Mouse (Mus musculus): Measurements from ENCODE around the gene Iqschfp. TPM values are rescaled to one million over a fixed set of nuclear protein-coding genes. Genes with fewer than 3 reads are reported as not detected.

Gene Iqschfp
- polyA plus RNA-seq, 1 experiment from 2014 or later: 2.3 TPM

DNA sequence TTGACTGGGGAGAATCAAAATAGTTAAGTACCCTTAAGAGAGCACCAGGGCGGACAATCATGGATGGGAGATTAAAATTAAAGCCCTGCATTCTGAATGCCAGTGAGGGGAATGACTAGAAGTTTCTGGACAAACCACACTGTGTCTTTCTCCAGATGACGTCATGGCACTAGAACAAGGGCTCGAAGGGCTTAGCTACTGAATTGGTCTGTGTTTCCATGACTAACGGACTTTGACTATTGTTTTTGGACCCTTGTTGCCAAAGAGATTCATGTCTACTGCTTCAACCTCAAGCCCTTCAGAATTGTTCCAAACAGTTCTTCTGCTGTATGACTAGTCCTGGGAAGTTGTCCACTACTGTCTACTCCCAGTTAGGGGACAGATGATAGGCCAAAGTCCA lies 639.9 kb downstream of the Iqschfp start:
- H3K4me3 ChIP-seq: no peak overlapping the region
- H3K27ac ChIP-seq: no peak overlapping the region
- H3K27me3 ChIP-seq: no peaks in the 10 kb centered on the region
- H3K36me3 ChIP-seq (ENCODE audit: poor library complexity, severe bottlenecking): no peaks in the 10 kb centered on the region
- H3K4me2 ChIP-seq: no peak overlapping the region
- WGBS: 82% methylated on average over 4 of the region's 4 CpGs
- ATAC-seq: no peak
- no peak overlapping the region for H3K9ac ChIP-seq
- H3K4me1 ChIP-seq: no peaks in the 10 kb centered on the region
- H3K9me3 ChIP-seq (replicated peaks): no peaks in the 10 kb centered on the region; the same call in none of the 2 replicates

DNA sequence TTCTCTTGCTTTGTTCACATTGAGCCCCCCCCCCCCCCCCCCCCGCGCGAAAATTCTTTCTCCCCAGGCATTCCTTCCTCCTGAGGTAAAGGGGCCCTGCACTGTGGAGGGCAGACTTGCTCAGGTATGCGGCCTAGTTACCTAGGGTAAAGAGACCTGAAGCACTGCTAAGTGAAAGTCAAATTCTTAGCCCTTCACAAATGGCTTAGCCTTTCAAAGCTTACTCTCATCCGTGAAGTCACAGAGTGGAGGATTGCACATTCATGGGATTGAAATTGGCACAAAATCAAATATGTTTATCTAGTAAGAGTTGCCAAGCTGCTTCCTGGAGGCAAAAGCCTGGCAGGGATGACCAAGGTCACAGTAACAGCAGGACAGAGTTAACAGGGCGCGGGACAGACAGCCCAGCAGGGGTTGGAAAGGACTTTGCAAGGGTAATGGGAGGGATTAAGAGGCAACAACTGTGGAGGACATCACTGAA lies 642.6 kb downstream of the Iqschfp start:
- no peak overlapping the region for H3K9ac ChIP-seq
- no peak for ATAC-seq
- H3K36me3 ChIP-seq (ENCODE audit: poor library complexity, severe bottlenecking): no peaks in the 10 kb centered on the region
- no peak overlapping the region for H3K4me2 ChIP-seq
- H3K27ac ChIP-seq: no peak overlapping the region
- no peaks in the 10 kb centered on the region; the same call in none of the 2 replicates for H3K9me3 ChIP-seq (replicated peaks)
- no peaks in the 10 kb centered on the region for H3K4me1 ChIP-seq
- no peak overlapping the region for H3K4me3 ChIP-seq
- no peaks in the 10 kb centered on the region for H3K27me3 ChIP-seq
- 20% methylated on average over 5 of the region's 7 CpGs for WGBS

GRCm38 (mm10) chr3:68535160-68535728 lies 643.2 kb downstream of the Iqschfp start:
- no peak for ATAC-seq
- Histone ChIP-seq H3K36me3 (ENCODE audit: poor library complexity, severe bottlenecking) (no peaks in the 10 kb centered on the region), H3K27me3 (no peaks in the 10 kb centered on the region), H3K4me1 (no peaks in the 10 kb centered on the region), H3K9ac (no peak overlapping the region), H3K9me3 (replicated peaks) (no peaks in the 10 kb centered on the region; the same call in none of the 2 replicates), H3K4me2 (no peak overlapping the region), H3K4me3 (no peak overlapping the region), H3K27ac (no peak overlapping the region)
- 75% methylated on average over 7 of the region's 7 CpGs for WGBS

- no peak for ATAC-seq
- Histone ChIP-seq H3K27me3 (no peaks in the 10 kb centered on the region), H3K9me3 (replicated peaks) (no peaks in the 10 kb centered on the region; the same call in none of the 2 replicates), H3K36me3 (ENCODE audit: poor library complexity, severe bottlenecking) (no peaks in the 10 kb centered on the region), H3K9ac (no peak overlapping the region), H3K27ac (no peak overlapping the region), H3K4me3 (no peak overlapping the region), H3K4me1 (no peaks in the 10 kb centered on the region), H3K4me2 (no peak overlapping the region)
- WGBS: 47% methylated on average over 3 of the region's 3 CpGs
Observed at GRCm38 (mm10) chr3:68536071-68536470, 644.0 kb downstream of the Iqschfp start.

DNA sequence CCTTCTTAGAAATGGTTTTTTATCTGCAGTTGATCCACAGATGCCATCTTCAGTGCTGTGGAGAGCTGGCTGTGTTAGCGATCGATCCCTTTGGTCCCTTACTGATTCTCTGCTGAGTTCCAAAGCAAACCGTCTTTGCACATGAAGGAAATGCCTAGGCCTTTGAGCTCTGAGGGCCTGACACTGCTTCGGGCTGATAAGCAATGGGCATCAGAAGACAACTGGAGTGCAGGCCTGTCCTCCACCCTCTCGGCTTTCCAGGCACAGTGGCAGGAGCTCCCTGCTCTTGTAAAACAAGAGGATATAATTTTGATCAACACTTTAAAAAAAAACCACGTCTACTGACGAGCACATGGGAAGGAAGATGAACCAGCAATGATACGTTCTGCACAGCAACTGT lies 649.7 kb downstream of the Iqschfp start:
- Histone ChIP-seq H3K4me3 (no peak overlapping the region), H3K4me1 (peaks cover 27% of the 10 kb centered on the region), H3K9me3 (replicated peaks) (no peaks in the 10 kb centered on the region; the same call in 1 of the 2 replicates), H3K4me2 (no peak overlapping the region), H3K27me3 (no peaks in the 10 kb centered on the region; the same call in 1 of the 2 replicates), H3K27ac (no peak overlapping the region), H3K36me3 (ENCODE audit: poor library complexity, severe bottlenecking) (no peaks in the 10 kb centered on the region), H3K9ac (no peak overlapping the region)
- WGBS: 88% methylated on average over 8 of the region's 8 CpGs
- no peak for ATAC-seq

DNA sequence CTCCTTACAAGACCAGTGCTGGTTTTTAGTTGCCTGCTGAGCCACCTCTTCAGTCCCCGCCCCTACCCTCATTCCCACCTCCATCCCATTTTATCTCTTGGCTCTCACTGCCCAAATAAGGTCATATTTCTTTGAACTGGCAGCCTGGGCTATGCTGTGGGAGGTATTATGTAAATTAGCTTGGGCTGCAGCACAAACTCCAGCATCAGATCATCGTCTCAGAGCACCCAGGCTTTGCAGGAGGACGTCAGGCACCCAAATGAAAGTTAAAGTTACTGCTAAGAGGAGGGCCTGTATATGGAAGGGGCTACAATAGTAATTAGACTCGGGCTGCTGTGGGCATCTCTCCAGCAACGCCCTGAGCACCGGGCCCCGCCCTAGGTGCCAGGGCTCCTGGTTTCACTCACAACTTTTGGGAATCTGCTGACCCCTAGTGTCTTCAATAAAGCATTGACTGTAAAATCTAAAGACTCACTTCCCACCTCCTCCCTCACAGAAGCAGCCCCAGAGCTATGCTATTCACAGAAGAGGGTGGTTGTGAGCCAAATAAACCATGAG lies 651.0 kb downstream of the Iqschfp start:
- Histone ChIP-seq H3K27me3 (no peaks in the 10 kb centered on the region; the same call in 1 of the 2 replicates), H3K36me3 (ENCODE audit: poor library complexity, severe bottlenecking) (no peaks in the 10 kb centered on the region), H3K4me2 (peak overlapping the region; percentile 53), H3K9me3 (replicated peaks) (no peaks in the 10 kb centered on the region), H3K4me3 (peak overlapping the region; percentile 17; the same call in 1 of the 2 replicates), H3K9ac (no peak overlapping the region; the same call in 1 of the 2 replicates), H3K4me1 (peaks cover 27% of the 10 kb centered on the region), H3K27ac (no peak overlapping the region)
- peak; percentile 83 for ATAC-seq
- 3% methylated on average over 7 of the region's 7 CpGs for WGBS

GRCm38 (mm10) chr3:68544811-68545210 lies 652.8 kb downstream of the Iqschfp start:
- ATAC-seq: peak; percentile 22; the same call in 1 of the 2 replicates
- no peaks in the 10 kb centered on the region for H3K36me3 ChIP-seq (ENCODE audit: poor library complexity, severe bottlenecking)
- WGBS: 71% methylated on average over 7 of the region's 7 CpGs
- no peak overlapping the region for H3K27ac ChIP-seq
- H3K9me3 ChIP-seq (replicated peaks): no peaks in the 10 kb centered on the region
- H3K4me2 ChIP-seq: no peak overlapping the region
- no peak overlapping the region for H3K9ac ChIP-seq
- H3K27me3 ChIP-seq: no peaks in the 10 kb centered on the region; the same call in 1 of the 2 replicates
- no peak overlapping the region for H3K4me3 ChIP-seq
- peaks cover 27% of the 10 kb centered on the region for H3K4me1 ChIP-seq

GRCm38 (mm10) chr3:68545898-68546297 lies 653.9 kb downstream of the Iqschfp start:
- H3K36me3 ChIP-seq (ENCODE audit: poor library complexity, severe bottlenecking): no peaks in the 10 kb centered on the region
- WGBS: 33% methylated on average over 6 of the region's 6 CpGs
- H3K9me3 ChIP-seq (replicated peaks): no peaks in the 10 kb centered on the region
- H3K4me1 ChIP-seq: peaks cover 27% of the 10 kb centered on the region
- no peak overlapping the region for H3K4me3 ChIP-seq
- H3K9ac ChIP-seq: no peak overlapping the region
- H3K4me2 ChIP-seq: no peak overlapping the region
- no peak overlapping the region for H3K27ac ChIP-seq
- peak; percentile 34; the same call in 1 of the 2 replicates for ATAC-seq
- no peaks in the 10 kb centered on the region; the same call in 1 of the 2 replicates for H3K27me3 ChIP-seq

DNA sequence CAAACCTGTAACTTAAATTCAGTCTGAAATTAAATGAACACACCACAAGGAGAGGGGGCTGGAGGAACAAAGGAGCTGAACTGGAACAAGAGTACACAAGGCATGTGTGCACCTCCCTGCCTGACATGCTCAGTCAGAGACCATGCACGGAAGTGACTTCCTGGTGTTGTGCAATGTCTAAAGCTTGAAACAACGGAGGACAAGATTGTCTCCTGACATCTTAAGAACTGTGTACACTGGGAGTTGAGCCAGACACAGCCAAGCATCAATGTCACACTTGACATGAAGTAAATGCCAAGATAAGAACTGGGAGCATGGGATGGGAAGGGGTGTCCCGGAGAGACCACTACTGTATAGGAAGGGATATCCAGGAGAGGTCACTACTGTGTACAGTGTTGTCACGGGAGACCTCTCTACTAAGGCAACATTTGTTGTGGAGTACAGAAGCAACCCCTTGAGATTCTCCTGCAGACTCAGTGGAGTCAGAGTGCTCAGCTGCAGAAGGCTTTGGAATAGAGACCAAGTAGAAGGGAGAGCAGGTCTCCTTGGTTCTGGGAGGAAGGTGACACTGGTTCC lies 663.1 kb downstream of the Iqschfp start:
- Histone ChIP-seq H3K9me3 (replicated peaks) (no peaks in the 10 kb centered on the region), H3K4me3 (no peak overlapping the region), H3K36me3 (ENCODE audit: poor library complexity, severe bottlenecking) (no peaks in the 10 kb centered on the region), H3K4me2 (no peak overlapping the region), H3K27ac (no peak overlapping the region), H3K27me3 (no peaks in the 10 kb centered on the region), H3K4me1 (no peaks in the 10 kb centered on the region), H3K9ac (no peak overlapping the region)
- 86% methylated on average over 4 of the region's 4 CpGs for WGBS
- ATAC-seq: no peak

DNA sequence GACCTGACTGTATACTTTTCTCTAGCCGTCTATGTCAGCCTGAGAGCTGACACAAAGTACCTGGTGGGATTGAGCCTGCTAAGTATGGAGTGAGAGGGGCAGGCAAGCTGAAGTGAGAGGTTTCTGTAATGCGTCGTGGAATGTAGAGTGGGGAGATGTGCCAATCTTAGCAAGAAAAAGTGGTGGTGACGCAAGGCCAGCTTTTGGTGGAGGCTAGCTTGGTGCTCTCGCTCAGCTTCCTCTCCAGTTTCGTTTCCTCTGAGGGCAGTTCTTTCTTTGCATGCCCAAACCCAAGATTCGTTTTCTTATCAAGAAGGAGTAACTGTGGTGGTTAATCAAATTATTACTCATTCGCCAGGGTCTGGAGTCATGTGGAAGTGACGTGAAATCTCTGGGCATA lies 664.9 kb downstream of the Iqschfp start:
- no peak overlapping the region for H3K27ac ChIP-seq
- no peak for ATAC-seq
- H3K36me3 ChIP-seq (ENCODE audit: poor library complexity, severe bottlenecking): no peaks in the 10 kb centered on the region
- peaks cover 4% of the 10 kb centered on the region; the same call in 1 of the 2 replicates for H3K4me1 ChIP-seq
- no peak overlapping the region for H3K4me2 ChIP-seq
- no peak overlapping the region for H3K9ac ChIP-seq
- WGBS: 93% methylated on average over 9 of the region's 9 CpGs
- no peaks in the 10 kb centered on the region for H3K27me3 ChIP-seq
- H3K4me3 ChIP-seq: no peak overlapping the region
- H3K9me3 ChIP-seq (replicated peaks): no peaks in the 10 kb centered on the region

DNA sequence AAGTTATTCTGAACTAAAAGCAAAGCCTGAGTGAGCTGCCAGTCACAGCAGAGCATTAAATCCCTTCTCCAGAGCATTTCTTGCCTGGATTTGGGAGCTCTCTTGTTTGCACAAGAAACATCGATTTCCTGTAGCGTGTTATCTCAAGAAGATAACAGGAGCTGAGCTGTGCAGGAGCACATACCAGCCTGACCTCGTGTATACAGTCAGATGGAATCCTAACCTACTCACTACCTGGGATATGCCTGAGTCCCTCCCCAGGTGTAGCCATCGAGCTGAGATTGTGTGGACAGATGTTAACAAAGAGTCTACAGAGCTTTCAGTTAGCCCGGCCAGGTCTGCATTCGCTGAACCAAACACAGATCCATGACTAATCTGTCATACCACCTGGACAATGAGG lies 666.7 kb downstream of the Iqschfp start:
- Histone ChIP-seq H3K4me1 (peaks cover 10% of the 10 kb centered on the region), H3K9ac (no peak overlapping the region), H3K4me2 (no peak overlapping the region), H3K27me3 (no peaks in the 10 kb centered on the region), H3K36me3 (ENCODE audit: poor library complexity, severe bottlenecking) (no peaks in the 10 kb centered on the region), H3K27ac (no peak overlapping the region), H3K9me3 (replicated peaks) (no peaks in the 10 kb centered on the region), H3K4me3 (no peak overlapping the region)
- WGBS: 88% methylated on average over 6 of the region's 6 CpGs
- no peak for ATAC-seq

- WGBS: 80% methylated on average over 5 of the region's 5 CpGs
- H3K4me3 ChIP-seq: no peak overlapping the region
- no peaks in the 10 kb centered on the region for H3K36me3 ChIP-seq (ENCODE audit: poor library complexity, severe bottlenecking)
- no peak overlapping the region for H3K4me2 ChIP-seq
- no peak overlapping the region for H3K9ac ChIP-seq
- H3K27me3 ChIP-seq: no peaks in the 10 kb centered on the region
- no peak for ATAC-seq
- no peaks in the 10 kb centered on the region for H3K9me3 ChIP-seq (replicated peaks)
- no peak overlapping the region for H3K27ac ChIP-seq
- peaks cover 22% of the 10 kb centered on the region for H3K4me1 ChIP-seq
Observed at GRCm38 (mm10) chr3:68560057-68560456, 668.0 kb downstream of the Iqschfp start.

Data from forebrain, embryonic 13.5 days (tissue).